Mouse (Mus musculus): ENCODE results near the gene Map3k11.

GRCm38 (mm10) chr19:5750951-5751350 is 62.4 kb downstream of the Map3k11 start:
- no peak for TF ChIP-seq POLR2A (IDR thresholded peaks at IDR 0.05; ENCODE audit: control insufficient read depth, extremely low read depth, insufficient read depth, low read length, poor library complexity)
- TF ChIP-seq CTCF (IDR thresholded peaks at IDR 0.05; ENCODE audit: borderline replicate concordance, control insufficient read depth, extremely low read depth, insufficient read depth, low read length, poor library complexity) = no peak

Measured in thymus, adult 2 months (tissue).